Mouse (Mus musculus): ENCODE measurements around the gene Spsb3. TPM values are rescaled to one million over a fixed set of nuclear protein-coding genes. Genes with fewer than 3 reads are reported as not detected.

Gene Spsb3
- polyA plus RNA-seq, 1 experiment from 2014 or later = 78.3 TPM

DNA sequence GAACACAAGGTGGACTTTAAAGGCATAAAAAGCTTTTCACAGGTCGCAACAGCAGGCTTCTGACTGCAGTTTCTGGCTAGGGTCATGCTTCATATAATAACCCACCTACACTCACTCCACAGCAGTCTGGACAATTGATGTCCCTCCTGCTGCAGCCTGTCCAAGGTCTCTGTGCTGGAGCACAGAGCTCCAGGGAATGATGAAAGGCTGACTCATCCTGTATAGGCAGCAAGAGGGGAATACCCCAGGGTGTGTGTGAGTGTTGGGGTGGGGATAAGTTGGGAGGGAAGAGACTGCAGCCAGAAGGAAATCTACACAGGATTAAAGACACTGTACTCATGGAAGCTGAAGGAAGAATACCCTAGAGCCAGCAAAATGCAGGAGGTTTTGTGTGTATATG lies 43.1 kb downstream of the Spsb3 start:
- Histone ChIP-seq H3K36me3 (ENCODE audit: control insufficient read depth, insufficient read depth, low read length) (peaks cover 39% of the 10 kb centered on the region), H3K27me3 (replicated peaks; ENCODE audit: control insufficient read depth, insufficient read depth, low read length) (no peaks in the 10 kb centered on the region), H3K4me3 (ENCODE audit: low read depth, low read length) (no peak overlapping the region), H3K4me1 (ENCODE audit: control insufficient read depth, insufficient read depth, low read length) (peaks cover 2% of the 10 kb centered on the region), H3K4me2 (ENCODE audit: low read length) (no peak overlapping the region), H3K27ac (ENCODE audit: low read depth, low read length) (no peak overlapping the region), H3K9ac (ENCODE audit: low read length) (no peak overlapping the region), H3K9me3 (replicated peaks; ENCODE audit: control insufficient read depth, low read length) (no peaks in the 10 kb centered on the region)
- ATAC-seq (no peak), DNase-seq (ENCODE audit: low spot score) (no peak)
- WGBS = 87% methylated on average over 1 of the region's 1 CpGs

DNA sequence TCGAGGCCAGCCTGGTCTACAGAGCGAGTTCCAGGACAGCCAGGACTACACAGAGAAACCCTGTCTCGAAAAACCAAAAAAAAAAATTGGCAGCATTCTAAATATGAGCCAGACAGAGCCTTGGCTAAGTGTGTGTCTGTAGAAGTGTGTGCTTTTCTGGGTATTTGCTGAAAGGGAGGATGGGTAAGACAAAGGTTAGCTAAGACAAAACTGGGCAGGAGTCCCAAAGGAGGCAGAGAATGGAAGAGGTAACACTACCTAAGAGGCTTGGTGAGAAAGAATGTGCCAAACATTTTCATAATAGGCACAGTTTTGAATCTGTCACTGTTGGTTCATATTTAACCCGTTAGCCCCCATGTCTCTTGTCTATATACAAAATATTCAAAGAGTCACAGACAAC lies 46.0 kb downstream of the Spsb3 start:
- 96% methylated on average over 4 of the region's 4 CpGs for WGBS
- Histone ChIP-seq H3K36me3 (ENCODE audit: control insufficient read depth, insufficient read depth, low read length) (peaks cover 12% of the 10 kb centered on the region), H3K4me1 (ENCODE audit: control insufficient read depth, insufficient read depth, low read length) (peaks cover 17% of the 10 kb centered on the region), H3K4me3 (ENCODE audit: low read depth, low read length) (no peak overlapping the region), H3K27me3 (replicated peaks; ENCODE audit: control insufficient read depth, insufficient read depth, low read length) (no peaks in the 10 kb centered on the region), H3K9ac (ENCODE audit: low read length) (no peak overlapping the region), H3K4me2 (ENCODE audit: low read length) (no peak overlapping the region), H3K27ac (ENCODE audit: low read depth, low read length) (no peak overlapping the region), H3K9me3 (replicated peaks; ENCODE audit: control insufficient read depth, low read length) (no peaks in the 10 kb centered on the region)
- ATAC-seq = no peak
- DNase-seq (ENCODE audit: low spot score) = no peak

DNA sequence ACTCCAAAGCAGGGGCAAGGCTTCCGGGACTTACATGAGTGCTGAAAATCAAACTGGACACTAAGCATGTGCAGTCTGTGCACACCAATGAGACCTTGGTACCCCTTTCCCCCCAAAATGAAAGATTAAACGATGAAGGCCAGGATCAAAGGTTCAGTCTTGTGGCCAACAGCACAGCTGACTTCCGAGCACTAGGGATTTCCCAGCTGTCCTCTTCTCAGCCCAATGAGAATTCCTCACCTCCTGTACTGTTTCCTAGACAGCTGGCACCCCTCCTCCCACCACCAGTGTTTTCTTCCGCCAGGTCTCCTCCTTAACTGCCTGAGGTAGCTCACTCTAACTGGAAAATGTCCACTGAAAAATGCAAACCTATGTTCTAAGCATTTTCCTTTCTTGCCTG lies 46.7 kb downstream of the Spsb3 start:
- H3K4me1 ChIP-seq (ENCODE audit: control insufficient read depth, insufficient read depth, low read length) = peaks cover 17% of the 10 kb centered on the region
- no peaks in the 10 kb centered on the region for H3K27me3 ChIP-seq (replicated peaks; ENCODE audit: control insufficient read depth, insufficient read depth, low read length)
- no peak overlapping the region for H3K9ac ChIP-seq (ENCODE audit: low read length)
- 83% methylated on average over 4 of the region's 4 CpGs for WGBS
- H3K27ac ChIP-seq (ENCODE audit: low read depth, low read length) = no peak overlapping the region
- ATAC-seq (no peak), DNase-seq (ENCODE audit: low spot score) (no peak)
- H3K9me3 ChIP-seq (replicated peaks; ENCODE audit: control insufficient read depth, low read length) = no peaks in the 10 kb centered on the region
- H3K4me2 ChIP-seq (ENCODE audit: low read length) = no peak overlapping the region
- H3K36me3 ChIP-seq (ENCODE audit: control insufficient read depth, insufficient read depth, low read length) = 0 out of 2 replicates have a peak, but pooled peaks cover 7% of the 10 kb centered on the region
- H3K4me3 ChIP-seq (ENCODE audit: low read depth, low read length) = no peak overlapping the region

DNA sequence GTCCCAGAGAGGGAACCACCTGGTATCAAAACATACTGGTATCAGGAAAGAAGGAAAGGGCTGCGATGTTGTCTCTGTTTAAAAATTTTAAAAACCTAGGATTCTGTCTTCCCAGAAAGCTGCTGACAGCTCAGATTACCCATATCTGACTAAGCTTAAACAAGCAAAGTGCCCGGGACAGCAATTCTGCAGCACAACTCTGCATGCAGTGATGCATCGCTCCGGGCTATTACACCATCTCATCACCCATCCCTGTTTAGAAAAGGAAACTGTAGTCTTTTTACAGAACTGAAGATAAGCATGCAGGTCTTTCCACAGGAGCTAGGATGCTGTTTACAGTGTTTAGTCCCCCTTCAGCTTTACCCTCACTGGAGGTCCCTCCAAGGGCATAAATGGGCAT lies 48.5 kb downstream of the Spsb3 start:
- H3K4me1 ChIP-seq (ENCODE audit: control insufficient read depth, insufficient read depth, low read length) = peaks cover 17% of the 10 kb centered on the region
- no peaks in the 10 kb centered on the region for H3K27me3 ChIP-seq (replicated peaks; ENCODE audit: control insufficient read depth, insufficient read depth, low read length)
- ATAC-seq = no peak
- H3K9ac ChIP-seq (ENCODE audit: low read length) = peak overlapping the region; percentile 94
- H3K36me3 ChIP-seq (ENCODE audit: control insufficient read depth, insufficient read depth, low read length) = 0 out of 2 replicates have a peak, but pooled peaks cover 4% of the 10 kb centered on the region
- no peak for DNase-seq (ENCODE audit: low spot score)
- H3K4me2 ChIP-seq (ENCODE audit: low read length) = peak overlapping the region; percentile 86
- no peak overlapping the region for H3K27ac ChIP-seq (ENCODE audit: low read depth, low read length)
- H3K4me3 ChIP-seq (ENCODE audit: low read depth, low read length) = no peak overlapping the region
- WGBS = 97% methylated on average over 4 of the region's 4 CpGs
- no peaks in the 10 kb centered on the region for H3K9me3 ChIP-seq (replicated peaks; ENCODE audit: control insufficient read depth, low read length)

DNA sequence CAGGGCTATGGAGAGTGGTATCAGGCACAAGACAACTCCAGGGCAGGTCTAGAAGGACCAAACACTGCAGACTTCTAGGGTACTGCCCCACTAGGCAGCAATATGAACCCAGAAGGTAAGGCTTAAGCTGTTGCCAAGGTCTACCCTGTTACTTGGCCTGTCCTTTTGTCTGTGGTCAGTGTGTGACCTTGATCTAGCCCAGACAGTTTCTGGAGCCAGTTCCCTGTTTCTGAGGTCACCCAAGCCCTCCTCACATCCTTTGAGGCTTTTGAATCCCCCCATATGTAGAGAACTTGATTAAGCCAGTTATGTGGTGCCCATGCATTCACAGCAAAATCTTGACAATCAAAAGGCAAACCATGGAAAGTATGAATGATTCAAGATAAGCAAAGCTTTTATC lies 49.2 kb downstream of the Spsb3 start:
- Histone ChIP-seq H3K4me1 (ENCODE audit: control insufficient read depth, insufficient read depth, low read length) (peaks cover 17% of the 10 kb centered on the region), H3K4me2 (ENCODE audit: low read length) (peak overlapping the region; percentile 86), H3K4me3 (ENCODE audit: low read depth, low read length) (peak overlapping the region; percentile 93), H3K27me3 (replicated peaks; ENCODE audit: control insufficient read depth, insufficient read depth, low read length) (no peaks in the 10 kb centered on the region), H3K36me3 (ENCODE audit: control insufficient read depth, insufficient read depth, low read length) (0 out of 2 replicates have a peak, but pooled peaks cover 4% of the 10 kb centered on the region), H3K9ac (ENCODE audit: low read length) (peak overlapping the region; percentile 94), H3K27ac (ENCODE audit: low read depth, low read length) (no peak overlapping the region), H3K9me3 (replicated peaks; ENCODE audit: control insufficient read depth, low read length) (no peaks in the 10 kb centered on the region)
- ATAC-seq = no peak
- no peak for DNase-seq (ENCODE audit: low spot score)

DNA sequence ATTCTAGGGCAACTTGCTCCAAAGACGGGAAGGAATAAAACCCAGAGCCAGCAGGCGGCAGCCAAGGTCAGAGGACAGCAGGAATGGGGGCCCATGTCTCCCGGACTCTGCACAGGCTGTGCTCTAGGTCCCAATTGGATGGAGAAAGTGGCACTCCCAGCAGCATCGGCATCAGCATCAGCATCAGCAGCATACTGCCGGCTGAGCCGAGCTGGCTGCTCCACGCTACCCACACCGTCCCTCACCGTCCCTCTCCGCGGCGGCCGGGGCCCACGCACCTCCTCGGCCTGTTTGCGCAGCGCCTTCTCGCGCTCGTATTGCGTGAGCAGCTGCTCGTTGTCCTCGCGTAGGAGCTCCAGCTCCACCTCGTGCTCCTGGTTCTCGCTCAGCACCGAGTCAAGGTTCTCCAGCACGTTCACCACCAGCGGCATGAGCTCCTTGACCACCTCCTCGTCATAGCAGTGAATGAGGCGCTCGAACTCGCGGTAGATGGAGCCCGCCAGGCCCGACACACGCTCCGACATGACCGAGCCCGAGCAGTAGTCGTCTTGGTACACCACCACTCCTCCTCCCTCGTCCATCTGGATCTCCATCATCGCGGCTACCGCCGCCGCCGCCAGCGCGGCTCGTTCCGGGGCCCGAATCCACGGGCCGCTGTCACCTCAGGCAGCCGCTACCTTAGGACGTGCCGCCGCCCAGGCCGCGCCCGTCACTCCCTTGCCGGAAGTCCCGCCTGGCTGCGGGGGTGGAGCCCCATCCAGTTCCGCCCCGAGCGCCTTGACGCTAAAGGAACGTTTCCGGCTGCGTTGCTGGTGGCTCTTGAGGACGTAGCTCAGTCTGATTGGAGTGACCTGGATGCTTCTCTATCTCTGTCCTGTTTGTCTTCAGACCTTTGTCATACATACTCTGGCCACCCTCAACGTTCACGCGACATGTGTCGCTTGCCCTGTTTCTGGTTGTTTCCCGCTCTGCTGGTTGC lies 50.1 kb downstream of the Spsb3 start, which contains the start of gene Mapk8ip3:
TSS of gene Mapk8ip3 (minus strand) at position 719 of the 979 bp plus-strand sequence.
- Histone ChIP-seq H3K9me3 (replicated peaks; ENCODE audit: control insufficient read depth, low read length) (no peaks in the 10 kb centered on the region), H3K4me1 (ENCODE audit: control insufficient read depth, insufficient read depth, low read length) (peaks cover 17% of the 10 kb centered on the region), H3K9ac (ENCODE audit: low read length) (peak within 1 kb of the TSS; percentile 94), H3K36me3 (ENCODE audit: control insufficient read depth, insufficient read depth, low read length) (0 out of 2 replicates have a peak, but pooled peaks cover 9% of the 10 kb centered on the region), H3K4me3 (ENCODE audit: low read depth, low read length) (peak within 1 kb of the TSS; percentile 93), H3K4me2 (ENCODE audit: low read length) (peak within 1 kb of the TSS; percentile 86), H3K27me3 (replicated peaks; ENCODE audit: control insufficient read depth, insufficient read depth, low read length) (no peaks in the 10 kb centered on the region), H3K27ac (ENCODE audit: low read depth, low read length) (peak within 1 kb of the TSS; percentile 80)
- DNase-seq (ENCODE audit: low spot score) (peak; percentile 96), ATAC-seq (peak; percentile 99)
- under 1% methylated on average over 78 of the region's 78 CpGs for WGBS

DNA sequence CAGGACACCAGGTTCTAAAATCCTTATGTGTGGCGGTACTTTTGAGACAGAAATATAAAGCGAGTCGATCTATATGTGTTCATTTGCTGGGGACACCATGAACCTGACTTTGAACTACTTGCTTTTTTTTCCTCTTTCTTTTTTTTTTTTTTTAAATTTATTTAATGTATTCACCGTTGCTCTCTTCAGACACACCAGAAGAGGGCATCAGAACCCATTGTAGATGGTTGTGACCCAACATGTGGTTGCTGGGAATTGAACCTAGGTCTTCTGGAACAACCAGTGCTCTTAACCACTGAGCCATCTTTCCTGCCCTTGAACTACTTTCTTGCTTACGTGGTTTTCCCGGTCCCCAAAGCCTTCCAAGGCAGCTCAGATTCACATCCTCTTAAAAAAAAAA lies 50.8 kb downstream of the Spsb3 start:
- H3K4me2 ChIP-seq (ENCODE audit: low read length) = peak overlapping the region; percentile 86
- H3K36me3 ChIP-seq (ENCODE audit: control insufficient read depth, insufficient read depth, low read length) = 0 out of 2 replicates have a peak, but pooled peaks cover 11% of the 10 kb centered on the region
- peak overlapping the region; percentile 80 for H3K27ac ChIP-seq (ENCODE audit: low read depth, low read length)
- H3K9me3 ChIP-seq (replicated peaks; ENCODE audit: control insufficient read depth, low read length) = no peaks in the 10 kb centered on the region
- 45% methylated on average over 6 of the region's 6 CpGs for WGBS
- H3K9ac ChIP-seq (ENCODE audit: low read length) = peak overlapping the region; percentile 94
- DNase-seq (ENCODE audit: low spot score) = no peak
- peaks cover 17% of the 10 kb centered on the region for H3K4me1 ChIP-seq (ENCODE audit: control insufficient read depth, insufficient read depth, low read length)
- peak overlapping the region; percentile 93 for H3K4me3 ChIP-seq (ENCODE audit: low read depth, low read length)
- no peaks in the 10 kb centered on the region for H3K27me3 ChIP-seq (replicated peaks; ENCODE audit: control insufficient read depth, insufficient read depth, low read length)
- no peak for ATAC-seq

All from forebrain, embryonic 14.5 days (tissue).